In genomic region chr11:75713949-75714348, GRCm38 (mm10) we compare ENCODE assay signal across 8 mouse cellular contexts. TPM values are rescaled to one million over a fixed set of nuclear protein-coding genes. Genes with fewer than 3 reads are reported as not detected.
DNase-seq lines count a peak whose midpoint lies in the region; ATAC-seq and TF ChIP-seq lines count a peak whose summit lies in the region.
"Had no signal": no experiment of that assay in that cellular context is flagged by ENCODE, and none has a peak within 500 bp of the region (broad histone marks: within the 10 kb centered on the region; RNA-seq: fewer than 3 reads in every experiment).

No protein-coding gene starts in this region.

- peak; percentile 70 for TF ChIP-seq CTCF in kidney, postnatal 0 days (IDR thresholded peaks at IDR 0.05; ENCODE audit: low read depth)
- peak; percentile 92 for TF ChIP-seq CTCF in E14TG2a.4 (conservative IDR thresholded peaks at IDR 0.05; ENCODE audit: low read length)

- no peak overlapping the region for H3K27ac ChIP-seq in kidney, postnatal 0 days
- H3K27ac ChIP-seq in kidney, embryonic 15.5 days, result no peak overlapping the region
- no peak overlapping the region for H3K27ac ChIP-seq in hindbrain, embryonic 16.5 days (ENCODE audit: low read depth, low read length)

- 89% methylated on average over 1 of the region's 1 CpGs for WGBS in kidney, postnatal 0 days
- 95% methylated on average over 1 of the region's 1 CpGs for WGBS in kidney, embryonic 15.5 days
- 100% methylated on average over 1 of the region's 1 CpGs for WGBS in hindbrain, embryonic 16.5 days

- H3K9me3 ChIP-seq in kidney, postnatal 0 days (replicated peaks; ENCODE audit: low read length), result no peaks in the 10 kb centered on the region
- peaks cover 4% of the 10 kb centered on the region; the same call in 1 of the 2 replicates for H3K9me3 ChIP-seq in kidney, embryonic 15.5 days (replicated peaks)
- no peaks in the 10 kb centered on the region for H3K9me3 ChIP-seq in E14TG2a.4 (ENCODE audit: low read length)
- no peaks in the 10 kb centered on the region for H3K9me3 ChIP-seq in hindbrain, embryonic 16.5 days (ENCODE audit: control insufficient read depth, low read length)

- peak; percentile 29 for DNase-seq in kidney, postnatal 0 days (ENCODE audit: low spot score)
- peak; percentile 60 for DNase-seq in R1 (ENCODE audit: low read depth, low spot score)
- peak; percentile 37 for DNase-seq in lung, postnatal 10 days
- DNase-seq in embryo, embryonic 11 days, result no peak

- H3K9ac ChIP-seq in kidney, postnatal 0 days (ENCODE audit: low read depth, low read length), result no peak overlapping the region
- no peak overlapping the region for H3K9ac ChIP-seq in kidney, embryonic 15.5 days
- no peak overlapping the region for H3K9ac ChIP-seq in hindbrain, embryonic 16.5 days (ENCODE audit: low read depth, low read length)

- H3K27me3 ChIP-seq in kidney, postnatal 0 days (ENCODE audit: insufficient read depth, low read length), result no peaks in the 10 kb centered on the region
- H3K27me3 ChIP-seq in kidney, embryonic 15.5 days, result no peaks in the 10 kb centered on the region
- no peaks in the 10 kb centered on the region for H3K27me3 ChIP-seq in E14TG2a.4 (ENCODE audit: insufficient read depth, low read length)
- no peaks in the 10 kb centered on the region for H3K27me3 ChIP-seq in hindbrain, embryonic 16.5 days (replicated peaks; ENCODE audit: control insufficient read depth, insufficient read depth, low read length)

- no peak for ATAC-seq in kidney, postnatal 0 days (replicated peaks; ENCODE audit: low FRiP score, low read depth)
- no peak for ATAC-seq in kidney, embryonic 15.5 days (replicated peaks; ENCODE audit: low FRiP score)
- ATAC-seq in hindbrain, embryonic 16.5 days, result no peak
- ATAC-seq: intestine, embryonic 16.5 days had no signal

- no peak overlapping the region for H3K4me3 ChIP-seq in kidney, postnatal 0 days (replicated peaks; ENCODE audit: low read depth, low read length)
- H3K4me3 ChIP-seq in kidney, embryonic 15.5 days (replicated peaks), result no peak overlapping the region
- no peak overlapping the region for H3K4me3 ChIP-seq in E14TG2a.4 (replicated peaks; ENCODE audit: low read length)
- no peak overlapping the region for H3K4me3 ChIP-seq in hindbrain, embryonic 16.5 days (ENCODE audit: low read length)

- no peaks in the 10 kb centered on the region for H3K4me1 ChIP-seq in kidney, postnatal 0 days (replicated peaks; ENCODE audit: insufficient read depth, low read length)
- H3K4me1 ChIP-seq in kidney, embryonic 15.5 days, result no peaks in the 10 kb centered on the region
- peaks cover 11% of the 10 kb centered on the region for H3K4me1 ChIP-seq in E14TG2a.4 (replicated peaks; ENCODE audit: low read depth, low read length)
- H3K4me1 ChIP-seq in hindbrain, embryonic 16.5 days (ENCODE audit: control insufficient read depth, insufficient read depth, low read depth, low read length), result no peaks in the 10 kb centered on the region

- no peak overlapping the region for H3K4me2 ChIP-seq in kidney, postnatal 0 days (ENCODE audit: low read length)
- H3K4me2 ChIP-seq in kidney, embryonic 15.5 days, result no peak overlapping the region
- H3K4me2 ChIP-seq in hindbrain, embryonic 16.5 days (ENCODE audit: low read length), result no peak overlapping the region

- H3K36me3 ChIP-seq in kidney, postnatal 0 days (ENCODE audit: insufficient read depth, low read length), result no peaks in the 10 kb centered on the region
- no peaks in the 10 kb centered on the region for H3K36me3 ChIP-seq in kidney, embryonic 15.5 days
- no peaks in the 10 kb centered on the region for H3K36me3 ChIP-seq in E14TG2a.4 (ENCODE audit: insufficient read depth, low read length)
- H3K36me3 ChIP-seq in hindbrain, embryonic 16.5 days (ENCODE audit: control insufficient read depth, insufficient read depth, low read length), result no peaks in the 10 kb centered on the region

RNA-seq across cellular contexts. Expression of gene Ywhae, which starts 18.7 kb away (rescaled TPM):
- 707 and 805 TPM in 2 replicates for polyA plus RNA-seq in kidney, postnatal 0 days (2015; fragmentation: Nextera tagmentation; extraction: Ambion mirVana)
- polyA plus RNA-seq in kidney, embryonic 15.5 days (2015; fragmentation: Nextera tagmentation; extraction: Ambion mirVana), result 963 and 1,014 TPM in 2 replicates
- 1,437 and 1,451 TPM in 2 replicates for polyA plus RNA-seq in hindbrain, embryonic 16.5 days (2015; fragmentation: Nextera tagmentation; extraction: Ambion mirVana)

RNA-seq across cellular contexts. Expression of gene Crk, which starts 34.9 kb away (rescaled TPM):
- 106 and 112 TPM in 2 replicates for polyA plus RNA-seq in kidney, postnatal 0 days (2015; fragmentation: Nextera tagmentation; extraction: Ambion mirVana)
- polyA plus RNA-seq in kidney, embryonic 15.5 days (2015; fragmentation: Nextera tagmentation; extraction: Ambion mirVana), result 119 and 131 TPM in 2 replicates
- 106 and 109 TPM in 2 replicates for polyA plus RNA-seq in hindbrain, embryonic 16.5 days (2015; fragmentation: Nextera tagmentation; extraction: Ambion mirVana)
